Mouse (Mus musculus): ENCODE measurements around the gene Gm16506. TPM values are rescaled to one million over a fixed set of nuclear protein-coding genes. Genes with fewer than 3 reads are reported as not detected.

Gene Gm16506
- polyA plus RNA-seq (2015; fragmentation: Illumina TruSeq; extraction: RNeasy Lipid Tissue Mini Kit (QIAGEN cat#74804); ENCODE audit: insufficient read depth, low read depth, low replicate concordance), result not detected

GRCm38 (mm10) chr14:43727385-43727784 lies at the start of gene Gm16506:
TSS of gene Gm16506 (minus strand) at chr14:43727485.

GRCm38 (mm10) chr14:43747566-43747965 lies 20.3 kb upstream of the Gm16506 start, which contains the start of gene Gm6526:
TSS of gene Gm6526 (plus strand) at chr14:43747866.

GRCm38 (mm10) chr14:43697621-43698020 lies 29.7 kb downstream of the Gm16506 start, which contains the start of gene Gm7324:
TSS of gene Gm7324 (plus strand) at chr14:43697828.

GRCm38 (mm10) chr14:43677099-43677498 lies 50.2 kb downstream of the Gm16506 start, which contains the start of gene Gm8165:
TSS of gene Gm8165 (minus strand) at chr14:43677199.

Other genes with a start within 250 kb of the Gm16506 start
- not detected for gene Gm5799, start 183.9 kb downstream of the Gm16506 start, polyA plus RNA-seq (2015; fragmentation: Illumina TruSeq; extraction: RNeasy Lipid Tissue Mini Kit (QIAGEN cat#74804); ENCODE audit: insufficient read depth, low read depth, low replicate concordance)
- not detected for gene Gm17654, start 148.3 kb downstream of the Gm16506 start, polyA plus RNA-seq (2015; fragmentation: Illumina TruSeq; extraction: RNeasy Lipid Tissue Mini Kit (QIAGEN cat#74804); ENCODE audit: insufficient read depth, low read depth, low replicate concordance)
- not detected for gene Gm10375, start 119.5 kb downstream of the Gm16506 start, polyA plus RNA-seq (2015; fragmentation: Illumina TruSeq; extraction: RNeasy Lipid Tissue Mini Kit (QIAGEN cat#74804); ENCODE audit: insufficient read depth, low read depth, low replicate concordance)
- not detected for gene Gm8165, start 50.3 kb downstream of the Gm16506 start, polyA plus RNA-seq (2015; fragmentation: Illumina TruSeq; extraction: RNeasy Lipid Tissue Mini Kit (QIAGEN cat#74804); ENCODE audit: insufficient read depth, low read depth, low replicate concordance)
- not detected for gene Gm7324, start 29.7 kb downstream of the Gm16506 start, polyA plus RNA-seq (2015; fragmentation: Illumina TruSeq; extraction: RNeasy Lipid Tissue Mini Kit (QIAGEN cat#74804); ENCODE audit: insufficient read depth, low read depth, low replicate concordance)
- not detected for gene Gm6526, start 20.4 kb upstream of the Gm16506 start, polyA plus RNA-seq (2015; fragmentation: Illumina TruSeq; extraction: RNeasy Lipid Tissue Mini Kit (QIAGEN cat#74804); ENCODE audit: insufficient read depth, low read depth, low replicate concordance)
- gene Gm8180, start 57.3 kb upstream of the Gm16506 start, polyA plus RNA-seq (2015; fragmentation: Illumina TruSeq; extraction: RNeasy Lipid Tissue Mini Kit (QIAGEN cat#74804); ENCODE audit: insufficient read depth, low read depth, low replicate concordance), result not detected
- not detected for gene Ear1, start 148.0 kb upstream of the Gm16506 start, polyA plus RNA-seq (2015; fragmentation: Illumina TruSeq; extraction: RNeasy Lipid Tissue Mini Kit (QIAGEN cat#74804); ENCODE audit: insufficient read depth, low read depth, low replicate concordance)
- gene Ear10, start 196.1 kb upstream of the Gm16506 start, polyA plus RNA-seq (2015; fragmentation: Illumina TruSeq; extraction: RNeasy Lipid Tissue Mini Kit (QIAGEN cat#74804); ENCODE audit: insufficient read depth, low read depth, low replicate concordance), result not detected
- 1.2 TPM for gene Gm8113, start 197.9 kb upstream of the Gm16506 start, polyA plus RNA-seq (2015; fragmentation: Illumina TruSeq; extraction: RNeasy Lipid Tissue Mini Kit (QIAGEN cat#74804); ENCODE audit: insufficient read depth, low read depth, low replicate concordance)
- gene Ang5, start 229.6 kb upstream of the Gm16506 start, polyA plus RNA-seq (2015; fragmentation: Illumina TruSeq; extraction: RNeasy Lipid Tissue Mini Kit (QIAGEN cat#74804); ENCODE audit: insufficient read depth, low read depth, low replicate concordance), result not detected